8 mouse cellular contexts compared by ENCODE assay signal in the genomic region with DNA sequence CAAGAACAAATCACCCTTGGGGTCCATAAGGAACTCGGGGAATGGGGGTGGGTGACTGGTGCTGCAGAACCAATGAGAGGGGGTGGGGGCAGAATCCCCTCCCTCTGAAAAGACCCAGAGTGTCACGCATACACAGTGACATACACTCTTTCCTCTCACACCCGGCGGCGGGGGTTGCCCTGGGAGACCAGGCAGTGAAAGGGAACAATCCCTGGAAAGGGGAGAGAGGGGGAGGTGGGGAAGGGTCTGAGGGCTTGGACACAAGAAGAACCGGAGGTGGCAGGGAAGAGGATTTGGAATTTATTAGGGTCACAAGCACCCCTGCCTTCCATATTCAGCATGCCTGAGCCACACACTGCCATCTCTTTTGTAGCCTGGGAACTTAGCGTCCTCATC. TPM values are rescaled to one million over a fixed set of nuclear protein-coding genes. Genes with fewer than 3 reads are reported as not detected.
DNase-seq lines count a peak whose midpoint lies in the region; ATAC-seq and TF ChIP-seq lines count a peak whose summit lies in the region.

No protein-coding gene starts in this region.

- WGBS in embryonic facial prominence, embryonic 14.5 days, result 6% methylated on average over 5 of the region's 7 CpGs
- 10% methylated on average over 7 of the region's 7 CpGs for WGBS in limb, embryonic 12.5 days
- 14% methylated on average over 7 of the region's 7 CpGs for WGBS in stomach, embryonic 14.5 days

- no peak for ATAC-seq in embryonic facial prominence, embryonic 14.5 days (ENCODE audit: low read depth)
- no peak for ATAC-seq in limb, embryonic 12.5 days (ENCODE audit: insufficient number of reproducible peaks, insufficient read depth, low FRiP score, low TSS enrichment, low read depth)
- no peak for ATAC-seq in stomach, embryonic 14.5 days (ENCODE audit: insufficient number of reproducible peaks, insufficient read depth, low FRiP score, low read depth)

- H3K4me3 ChIP-seq in E14TG2a.4 (replicated peaks; ENCODE audit: low read length), result peak overlapping the region; percentile 95
- peak overlapping the region; percentile 91 for H3K4me3 ChIP-seq in embryonic facial prominence, embryonic 14.5 days (ENCODE audit: low read depth, low read length)
- H3K4me3 ChIP-seq in limb, embryonic 12.5 days (replicated peaks), result peak overlapping the region; percentile 87
- H3K4me3 ChIP-seq in stomach, embryonic 14.5 days (ENCODE audit: low read depth, low read length), result peak overlapping the region; percentile 90

- H3K4me1 ChIP-seq in E14TG2a.4 (replicated peaks; ENCODE audit: low read depth, low read length), result peaks cover 80% of the 10 kb centered on the region
- peaks cover 42% of the 10 kb centered on the region for H3K4me1 ChIP-seq in embryonic facial prominence, embryonic 14.5 days (ENCODE audit: control insufficient read depth, insufficient read depth, low read length)
- H3K4me1 ChIP-seq in limb, embryonic 12.5 days (replicated peaks), result peaks cover 60% of the 10 kb centered on the region
- H3K4me1 ChIP-seq in stomach, embryonic 14.5 days (ENCODE audit: control insufficient read depth, insufficient read depth, low read length), result peaks cover 39% of the 10 kb centered on the region

- peaks cover 11% of the 10 kb centered on the region for H3K9me3 ChIP-seq in E14TG2a.4 (ENCODE audit: low read length)
- H3K9me3 ChIP-seq in embryonic facial prominence, embryonic 14.5 days (ENCODE audit: control insufficient read depth, low read length), result no peaks in the 10 kb centered on the region
- peaks cover 3% of the 10 kb centered on the region; the same call in 1 of the 2 replicates for H3K9me3 ChIP-seq in limb, embryonic 12.5 days
- H3K9me3 ChIP-seq in stomach, embryonic 14.5 days (ENCODE audit: control insufficient read depth, low read depth, low read length), result no peaks in the 10 kb centered on the region

- peaks cover 44% of the 10 kb centered on the region for H3K36me3 ChIP-seq in E14TG2a.4 (ENCODE audit: insufficient read depth, low read length)
- peaks cover 46% of the 10 kb centered on the region for H3K36me3 ChIP-seq in embryonic facial prominence, embryonic 14.5 days (ENCODE audit: control insufficient read depth, insufficient read depth, low read length)
- peaks cover 51% of the 10 kb centered on the region for H3K36me3 ChIP-seq in limb, embryonic 12.5 days
- H3K36me3 ChIP-seq in stomach, embryonic 14.5 days (ENCODE audit: control insufficient read depth, insufficient read depth, low read length), result peaks cover 24% of the 10 kb centered on the region

- peak; percentile 10 for DNase-seq in gastrocnemius, postnatal 25 days
- DNase-seq in gastrocnemius, adult 8-10 months (ENCODE audit: low spot score in 2 of 2), result no peak
- no peak for DNase-seq in embryonic facial prominence, embryonic 14.5 days (ENCODE audit: low spot score)
- no peak for DNase-seq in adipocyte (ENCODE audit: low spot score)
- no peak for DNase-seq in urinary bladder, postnatal 25 days (ENCODE audit: low spot score)

- no peak for TF ChIP-seq CTCF in E14TG2a.4 (conservative IDR thresholded peaks at IDR 0.05; ENCODE audit: low read length)

- H3K4me2 ChIP-seq in embryonic facial prominence, embryonic 14.5 days (ENCODE audit: low read depth, low read length), result peak overlapping the region; percentile 97
- peak overlapping the region; percentile 99 for H3K4me2 ChIP-seq in limb, embryonic 12.5 days
- H3K4me2 ChIP-seq in stomach, embryonic 14.5 days (replicated peaks; ENCODE audit: low read depth, low read length), result peak overlapping the region; percentile 94

- peaks cover 17% of the 10 kb centered on the region for H3K27me3 ChIP-seq in E14TG2a.4 (ENCODE audit: insufficient read depth, low read length)
- no peaks in the 10 kb centered on the region for H3K27me3 ChIP-seq in embryonic facial prominence, embryonic 14.5 days (replicated peaks; ENCODE audit: control insufficient read depth, insufficient read depth, low read length)
- H3K27me3 ChIP-seq in limb, embryonic 12.5 days, result no peaks in the 10 kb centered on the region
- H3K27me3 ChIP-seq in stomach, embryonic 14.5 days (ENCODE audit: control insufficient read depth, insufficient read depth, low read length), result no peaks in the 10 kb centered on the region

- no peak overlapping the region for H3K27ac ChIP-seq in embryonic facial prominence, embryonic 14.5 days (replicated peaks; ENCODE audit: low read depth, low read length)
- 0 out of 2 replicates have a peak overlapping the region, but pooled peaks have one; percentile 93 for H3K27ac ChIP-seq in limb, embryonic 12.5 days
- no peak overlapping the region for H3K27ac ChIP-seq in stomach, embryonic 14.5 days (ENCODE audit: low read length)

- peak overlapping the region; percentile 92 for H3K9ac ChIP-seq in embryonic facial prominence, embryonic 14.5 days (ENCODE audit: low read depth, low read length)
- peak overlapping the region; percentile 93; the same call in 1 of the 2 replicates for H3K9ac ChIP-seq in limb, embryonic 12.5 days (replicated peaks)
- no peak overlapping the region; the same call in 1 of the 2 replicates for H3K9ac ChIP-seq in stomach, embryonic 14.5 days (replicated peaks; ENCODE audit: low read depth, low read length)

RNA-seq across cellular contexts. Expression of a gene that starts 1.3 kb away (rescaled TPM):
- 10 to 100 TPM; 10.1 to 12.3 TPM for total RNA-seq in gastrocnemius, postnatal 25 days (2021)
- 10 to 100 TPM in 3 of 4 experiments, 1 to 10 TPM in 1; 9.8 to 15.6 (median 11.7) TPM for total RNA-seq in gastrocnemius, adult 8-10 months (2022)
- 6.0 and 7.2 TPM in 2 replicates for polyA plus RNA-seq in embryonic facial prominence, embryonic 14.5 days (2014; fragmentation: Nextera tagmentation; extraction: Ambion mirVana)
- polyA plus RNA-seq in limb, embryonic 12.5 days (2016; fragmentation: Nextera tagmentation; extraction: Ambion mirVana), result 21.6 and 25.3 TPM in 2 replicates
- polyA plus RNA-seq in stomach, embryonic 14.5 days (2014; fragmentation: Nextera tagmentation; extraction: Ambion mirVana), result 7.5 and 8.6 TPM in 2 replicates

RNA-seq across cellular contexts. Expression of a gene that starts 2.1 kb away (rescaled TPM):
- total RNA-seq in gastrocnemius, postnatal 25 days (2021), result 10 to 100 TPM; 52.7 to 59.9 TPM
- total RNA-seq in gastrocnemius, adult 8-10 months (2022), result 10 to 100 TPM; 83.6 to 90.2 (median 84.9) TPM
- polyA plus RNA-seq in embryonic facial prominence, embryonic 14.5 days (2014; fragmentation: Nextera tagmentation; extraction: Ambion mirVana), result 41.3 and 46.1 TPM in 2 replicates
- polyA plus RNA-seq in limb, embryonic 12.5 days (2016; fragmentation: Nextera tagmentation; extraction: Ambion mirVana), result 54.4 and 56.8 TPM in 2 replicates
- 41.7 and 44.9 TPM in 2 replicates for polyA plus RNA-seq in stomach, embryonic 14.5 days (2014; fragmentation: Nextera tagmentation; extraction: Ambion mirVana)

RNA-seq across cellular contexts. Expression of a gene that starts 5.7 kb away (rescaled TPM):
- 10 to 100 TPM; 41.5 to 45.7 TPM for total RNA-seq in gastrocnemius, postnatal 25 days (2021)
- total RNA-seq in gastrocnemius, adult 8-10 months (2022), result 10 to 100 TPM; 44.2 to 63.5 (median 49.3) TPM
- polyA plus RNA-seq in embryonic facial prominence, embryonic 14.5 days (2014; fragmentation: Nextera tagmentation; extraction: Ambion mirVana), result 118 and 125 TPM in 2 replicates
- 179 and 191 TPM in 2 replicates for polyA plus RNA-seq in limb, embryonic 12.5 days (2016; fragmentation: Nextera tagmentation; extraction: Ambion mirVana)
- 81.3 and 91.7 TPM in 2 replicates for polyA plus RNA-seq in stomach, embryonic 14.5 days (2014; fragmentation: Nextera tagmentation; extraction: Ambion mirVana)

RNA-seq across cellular contexts. Expression of a gene that starts 5.9 kb away (rescaled TPM):
- 10 to 100 TPM; 34.9 to 36.3 TPM for total RNA-seq in gastrocnemius, postnatal 25 days (2021)
- 10 to 100 TPM; 36.8 to 39.3 (median 38.8) TPM for total RNA-seq in gastrocnemius, adult 8-10 months (2022)
- 26.0 and 29.2 TPM in 2 replicates for polyA plus RNA-seq in embryonic facial prominence, embryonic 14.5 days (2014; fragmentation: Nextera tagmentation; extraction: Ambion mirVana)
- polyA plus RNA-seq in limb, embryonic 12.5 days (2016; fragmentation: Nextera tagmentation; extraction: Ambion mirVana), result 64.3 and 64.4 TPM in 2 replicates
- 21.7 and 22.4 TPM in 2 replicates for polyA plus RNA-seq in stomach, embryonic 14.5 days (2014; fragmentation: Nextera tagmentation; extraction: Ambion mirVana)

RNA-seq across cellular contexts. Expression of a gene that starts 13.5 kb away (rescaled TPM):
- 10 to 100 TPM in 1 of 2 experiments, 1 to 10 TPM in 1; 6.5 to 16.7 TPM for total RNA-seq in gastrocnemius, postnatal 25 days (2021)
- total RNA-seq in gastrocnemius, adult 8-10 months (2022), result 1 to 10 TPM; 2.5 to 4.8 (median 3.9) TPM
- 53.9 and 64.3 TPM in 2 replicates for polyA plus RNA-seq in embryonic facial prominence, embryonic 14.5 days (2014; fragmentation: Nextera tagmentation; extraction: Ambion mirVana)
- polyA plus RNA-seq in limb, embryonic 12.5 days (2016; fragmentation: Nextera tagmentation; extraction: Ambion mirVana), result 17.5 and 31.9 TPM in 2 replicates
- polyA plus RNA-seq in stomach, embryonic 14.5 days (2014; fragmentation: Nextera tagmentation; extraction: Ambion mirVana), result 0.32 and 1.2 TPM in 2 replicates
